Mouse (Mus musculus): ENCODE measurements at regions not wholly inside any gene's neighbourhood (a gene's known extent, or its start where the extent isn't known, plus 50 kb on each side); places are given as distances from the start of the nearest gene placed in this dataset.

DNA sequence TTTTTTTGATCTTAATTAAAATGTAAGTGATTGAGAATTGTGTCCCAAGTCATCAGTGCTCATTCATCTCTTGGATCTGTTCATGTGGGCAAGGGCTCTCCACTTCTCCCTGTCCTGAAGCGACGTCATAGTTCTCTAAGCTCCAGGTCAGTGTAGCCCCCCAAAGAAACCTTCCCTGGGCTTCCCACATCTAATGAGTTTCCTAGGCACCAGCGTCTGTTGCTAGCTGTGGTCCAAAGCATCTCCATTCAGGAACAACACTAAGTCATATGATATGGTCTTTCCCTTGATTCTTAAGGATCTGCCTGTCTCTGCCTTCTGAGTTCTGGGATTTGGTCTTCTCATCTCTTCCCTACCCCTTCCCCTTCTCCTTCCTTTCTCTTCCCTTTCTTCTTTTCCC, 66.3 kb upstream of the Sox4 start:
- no peak for DNase-seq (ENCODE audit: low spot score in 2 of 2)

- no peak for DNase-seq (ENCODE audit: low spot score in 2 of 2)
These were observed 62.7 kb upstream of the Sox4 start for GRCm38 (mm10) chr13:29016145-29016651.

DNA sequence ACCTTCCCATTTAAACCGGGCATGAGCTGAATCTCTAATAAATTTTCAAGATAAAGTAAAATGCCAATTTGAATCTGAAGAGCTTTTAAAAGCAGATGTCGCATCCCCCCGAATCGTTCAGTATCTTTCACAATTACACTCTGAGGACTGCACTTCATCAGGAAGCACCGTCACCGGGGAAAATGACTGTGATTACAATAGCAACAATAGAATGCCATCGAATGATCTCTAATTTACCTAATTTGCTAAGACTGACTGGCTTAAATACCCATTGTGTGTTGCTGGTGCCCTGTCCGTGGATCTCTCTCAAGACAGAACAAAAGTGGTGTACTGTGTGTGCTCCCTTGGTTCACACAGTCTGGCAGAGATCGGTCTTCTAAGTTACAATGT, 62.1 kb upstream of the Sox4 start:
- DNase-seq (ENCODE audit: low spot score in 2 of 2), result no peak

DNA sequence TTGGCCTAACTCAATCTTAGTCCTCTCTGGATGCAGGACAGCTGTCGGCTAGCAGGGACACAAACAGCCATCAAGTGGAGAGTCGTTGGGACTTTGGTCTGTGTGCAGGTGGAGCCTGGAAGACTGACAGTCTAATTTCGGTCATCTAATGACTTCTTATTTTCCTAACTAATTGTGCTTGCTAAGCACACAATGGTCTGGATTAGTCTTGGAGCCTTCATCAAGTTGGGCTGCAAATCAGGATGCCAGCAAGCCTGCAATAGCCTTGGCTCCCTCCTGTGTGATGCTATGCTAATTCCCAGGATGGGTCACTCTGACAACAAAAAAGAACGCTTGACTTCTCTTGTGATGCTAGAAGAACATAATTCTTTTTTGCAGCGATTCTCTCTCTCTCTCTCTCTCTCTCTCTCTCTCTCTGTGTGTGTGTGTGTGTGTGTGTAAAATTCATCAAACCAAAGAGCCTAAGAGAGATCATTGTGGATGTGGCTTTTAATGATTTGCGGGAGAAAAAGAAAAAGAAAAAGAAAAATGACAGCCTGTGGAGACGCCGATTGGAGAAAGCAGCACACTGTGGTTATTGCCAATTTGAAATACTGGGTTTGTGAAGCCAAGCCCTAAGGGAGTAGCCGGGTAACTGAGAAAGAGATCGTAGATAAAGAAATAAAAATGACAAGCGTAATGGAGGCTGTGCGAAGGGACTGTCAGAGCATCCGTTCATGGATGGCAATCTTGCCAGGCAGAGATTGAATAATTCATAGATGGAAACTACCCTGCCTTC, 61.5 kb upstream of the Sox4 start:
- no peak for DNase-seq (ENCODE audit: low spot score in 2 of 2)

DNA sequence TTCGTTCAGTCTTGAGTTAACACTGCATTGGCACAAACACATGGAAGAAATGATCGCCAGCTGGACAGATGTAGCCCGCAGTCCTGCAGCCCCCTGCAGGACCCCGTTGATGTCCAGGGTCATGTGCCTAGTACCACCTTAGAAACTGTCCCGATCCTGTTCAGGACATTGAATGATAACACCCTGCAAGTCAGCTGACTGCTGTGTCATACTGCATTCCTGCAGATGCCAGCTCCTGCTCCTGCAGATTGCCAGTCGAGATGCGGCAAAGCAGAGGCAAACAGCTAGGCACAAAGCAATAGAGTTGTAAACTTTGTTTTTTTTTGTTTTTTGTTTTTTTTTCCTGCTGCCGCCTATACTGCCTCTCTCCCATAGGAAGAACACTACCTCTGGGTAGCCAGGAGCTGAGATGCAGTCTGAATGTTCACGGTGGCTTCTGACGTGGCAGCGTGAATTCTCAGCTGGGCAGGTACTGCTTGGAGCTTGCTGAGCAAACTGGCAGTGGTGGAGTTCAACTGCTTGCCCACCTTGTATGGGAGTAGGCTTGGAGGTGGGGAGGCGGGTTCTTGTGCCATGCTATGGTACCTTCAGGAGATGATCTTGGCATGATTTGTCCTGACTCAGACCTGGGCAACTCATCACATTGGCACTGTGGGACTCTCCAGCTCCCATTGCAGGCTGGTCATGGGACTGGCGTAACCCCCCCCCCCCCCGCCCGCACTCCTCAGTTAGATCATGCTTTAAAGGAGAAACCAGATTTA, 60.7 kb upstream of the Sox4 start:
- DNase-seq (ENCODE audit: low spot score in 2 of 2), result no peak

- DNase-seq (ENCODE audit: low spot score in 2 of 2), result no peak
These were observed 53.0 kb upstream of the Sox4 start for GRCm38 (mm10) chr13:29006467-29006866.
